Mouse (Mus musculus) urinary bladder, postnatal 36 days (tissue): ENCODE results near the gene Krt35.

ENCODE experiments used
- DNase-seq, 2 experiments: peaks; one replicate each; pipeline ENCODE4 v3.0.0; 2022; ENCODE audit warnings: low spot score in 2 of 2, mixed read lengths in 1 of 2

Gene Krt35

GRCm38 (mm10) chr11:100096141-100096540 is at the start of gene Krt35:
Gene Krt35, minus strand, starts transcription at chr11:100096241.
- no peak for DNase-seq

GRCm38 (mm10) chr11:100145104-100145503 is 49.1 kb upstream of the Krt35 start:
- DNase-seq, result peak in 1 of 2 experiments; percentile 67

- DNase-seq, result peak in 1 of 2 experiments; percentile 57
Observed at GRCm38 (mm10) chr11:100140966-100141365, 44.9 kb upstream of the Krt35 start.

GRCm38 (mm10) chr11:100139391-100139790 is 43.4 kb upstream of the Krt35 start:
- no peak for DNase-seq

- DNase-seq, result no peak
Observed at GRCm38 (mm10) chr11:100138809-100139208, 42.8 kb upstream of the Krt35 start.

GRCm38 (mm10) chr11:100137693-100138092 is 41.7 kb upstream of the Krt35 start:
- no peak for DNase-seq

- DNase-seq, result peak in 1 of 2 experiments; percentile 69
Observed at GRCm38 (mm10) chr11:100136559-100136958, 40.5 kb upstream of the Krt35 start.

- no peak for DNase-seq
Observed at GRCm38 (mm10) chr11:100135731-100136130, 39.7 kb upstream of the Krt35 start, which contains the start of gene Krt15. Gene Krt15, minus strand, starts transcription at chr11:100135928.

- no peak for DNase-seq
Observed at GRCm38 (mm10) chr11:100124901-100125300, 28.9 kb upstream of the Krt35 start.

GRCm38 (mm10) chr11:100121466-100121865 is 25.4 kb upstream of the Krt35 start, which contains the start of gene Krt13:
Gene Krt13, minus strand, starts transcription at chr11:100121566.
- DNase-seq, result no peak

GRCm38 (mm10) chr11:100120331-100120730 is 24.3 kb upstream of the Krt35 start:
- no peak for DNase-seq

- peak in 1 of 2 experiments; percentile 65 for DNase-seq
Observed at GRCm38 (mm10) chr11:100113742-100114029, 17.6 kb upstream of the Krt35 start.

GRCm38 (mm10) chr11:100112935-100113741 is 17.1 kb upstream of the Krt35 start:
- no peak for DNase-seq

GRCm38 (mm10) chr11:100105576-100106122 is 9.6 kb upstream of the Krt35 start, which contains the start of gene Krt36:
Gene Krt36, minus strand, starts transcription at chr11:100105626.
- DNase-seq, result no peak

GRCm38 (mm10) chr11:100102693-100103429 is 6.8 kb upstream of the Krt35 start:
- no peak for DNase-seq

GRCm38 (mm10) chr11:100100391-100100790 is 4.3 kb upstream of the Krt35 start:
- DNase-seq, result no peak

- no peak for DNase-seq
Observed at GRCm38 (mm10) chr11:100097819-100098218, 1.8 kb upstream of the Krt35 start.

- DNase-seq, result no peak
Observed at GRCm38 (mm10) chr11:100088378-100089025, 7.5 kb downstream of the Krt35 start.

- DNase-seq, result no peak
Observed at GRCm38 (mm10) chr11:100087861-100088260, 8.2 kb downstream of the Krt35 start, which contains the start of gene Krt32. Gene Krt32, minus strand, starts transcription at chr11:100088226.

GRCm38 (mm10) chr11:100073873-100074272 is 22.2 kb downstream of the Krt35 start:
- no peak for DNase-seq

- DNase-seq, result peak; percentile 56 to 73
Observed at GRCm38 (mm10) chr11:100067293-100068036, 28.6 kb downstream of the Krt35 start.
